Mouse (Mus musculus): ENCODE results near the gene Plet1. TPM values are rescaled to one million over a fixed set of nuclear protein-coding genes. Genes with fewer than 3 reads are reported as not detected.

Plet1 gene
- total and polyA plus RNA-seq, 3 experiments, result 0.08 to 0.19 TPM; not detected in 1

GRCm38 (mm10) chr9:50554241-50555093, 60.1 kb downstream of the Plet1 start, which contains the start of gene Il18:
Gene Il18 (plus strand): TSS chr9:50554827.
- no peaks in the 10 kb centered on the region for H3K36me3 ChIP-seq (replicated peaks in 1 of 2; ENCODE audit: control insufficient read depth in 1 of 2, insufficient read depth in 1 of 2, low read length in 1 of 2)
- peak within 1 kb of the TSS; percentile 94 for H3K4me2 ChIP-seq (ENCODE audit: insufficient read depth, low read depth, poor library complexity, severe bottlenecking)
- peak within 1 kb of the TSS; percentile 54 for H3K27ac ChIP-seq (ENCODE audit: insufficient read depth, low read depth)
- peak; percentile 87 for DNase-seq (ENCODE audit: extremely low read depth)
- in situ Hi-C loops (cut with MboI; ENCODE audit: low pct_ligation_motif_present, low pct_unique_long_range_greater_than_20kb, low sequenced_read_pairs), result no loop called here
- peak within 1 kb of the TSS in 2 of 3 experiments; percentile 10 to 30 for H3K4me3 ChIP-seq (replicated peaks in 1 of 3; ENCODE audit: low read depth in 2 of 3, low read length in 2 of 3, poor library complexity in 1 of 3)
- dilution Hi-C loops (cut with MboI; ENCODE audit: extremely low pct_ligation_motif_present, extremely low pct_unique_long_range_greater_than_20kb, low sequenced_read_pairs), result no loop called here
- TF ChIP-seq MXI1 (IDR thresholded peaks at IDR 0.05; ENCODE audit: low read depth, low read length) (no peak), NRF1 (IDR thresholded peaks at IDR 0.05; ENCODE audit: low read depth, low read length) (no peak), CHD1 (IDR thresholded peaks at IDR 0.05; ENCODE audit: low read depth, low read length) (no peak), ELF1 (IDR thresholded peaks at IDR 0.05; ENCODE audit: low read depth, low read length) (no peak), ZNF384 (IDR thresholded peaks at IDR 0.05; ENCODE audit: low read depth, low read length) (no peak), CTCF (conservative IDR thresholded peaks at IDR 0.05 in 1 of 2, IDR thresholded peaks at IDR 0.05 in 1 of 2; ENCODE audit: low read depth in 2 of 2, low read length in 2 of 2) (no peak), JUN (IDR thresholded peaks at IDR 0.05; ENCODE audit: insufficient read depth, low read depth, low read length) (no peak), HCFC1 (IDR thresholded peaks at IDR 0.05; ENCODE audit: low read depth, low read length) (no peak; the same call in 1 of the 2 replicates), MAX (IDR thresholded peaks at IDR 0.05; ENCODE audit: low read length) (no peak), EP300 (IDR thresholded peaks at IDR 0.05; ENCODE audit: low read length) (peak; percentile 55), SIN3A (IDR thresholded peaks at IDR 0.05; ENCODE audit: low read length) (no peak), POLR2AphosphoS2 (IDR thresholded peaks at IDR 0.05; ENCODE audit: low read depth, low read length) (no peak), USF1 (IDR thresholded peaks at IDR 0.05; ENCODE audit: low read depth, low read length) (no peak), TCF12 (IDR thresholded peaks at IDR 0.05; ENCODE audit: low read depth, low read length) (no peak), SMC3 (IDR thresholded peaks at IDR 0.05; ENCODE audit: low read depth, low read length) (no peak), RAD21 (IDR thresholded peaks at IDR 0.05; ENCODE audit: low read depth, low read length) (no peak; the same call in none of the 2 replicates), MAFK (IDR thresholded peaks at IDR 0.05; ENCODE audit: insufficient replicate concordance, low read length) (peak; percentile 39; the same call in 1 of the 2 replicates), MEF2A (IDR thresholded peaks at IDR 0.05; ENCODE audit: borderline replicate concordance, low read depth, low read length) (peak; percentile 76), JUND (conservative IDR thresholded peaks at IDR 0.05; ENCODE audit: low read depth, low read length) (no peak), ZC3H11A (IDR thresholded peaks at IDR 0.05; ENCODE audit: low read depth, low read length) (no peak), MYC (IDR thresholded peaks at IDR 0.05; ENCODE audit: low read depth, low read length) (no peak), IRF4 (IDR thresholded peaks at IDR 0.05; ENCODE audit: low read depth, low read length) (peak; percentile 68; the same call in 1 of the 2 replicates), UBTF (IDR thresholded peaks at IDR 0.05; ENCODE audit: low read depth, low read length) (no peak), ETS1 (conservative IDR thresholded peaks at IDR 0.05; ENCODE audit: low read depth, low read length) (peak; percentile 79), ZMIZ1 (IDR thresholded peaks at IDR 0.05; ENCODE audit: low read depth, low read length) (no peak), TBP (conservative IDR thresholded peaks at IDR 0.05; ENCODE audit: low read depth, low read length) (no peak), KAT2A (IDR thresholded peaks at IDR 0.05; ENCODE audit: insufficient replicate concordance, low read length) (no peak), E2F4 (IDR thresholded peaks at IDR 0.05; ENCODE audit: insufficient replicate concordance, low read depth, low read length) (no peak), GABPA (IDR thresholded peaks at IDR 0.05; ENCODE audit: insufficient replicate concordance, low read depth, low read length) (no peak), USF2 (conservative IDR thresholded peaks at IDR 0.05; ENCODE audit: low read depth, low read length) (no peak), MAZ (IDR thresholded peaks at IDR 0.05; ENCODE audit: low read depth, low read length) (no peak), BHLHE40 (IDR thresholded peaks at IDR 0.05; ENCODE audit: low read depth, low read length) (peak; percentile 67), POLR2A (IDR thresholded peaks at IDR 0.05; ENCODE audit: low read depth, low read length) (no peak; the same call in 1 of the 2 replicates), CHD2 (IDR thresholded peaks at IDR 0.05; ENCODE audit: low read length) (no peak), ZKSCAN1 (IDR thresholded peaks at IDR 0.05; ENCODE audit: borderline replicate concordance, low read depth, low read length) (no peak), NELFE (IDR thresholded peaks at IDR 0.05; ENCODE audit: low read depth, low read length) (no peak), RCOR1 (conservative IDR thresholded peaks at IDR 0.05; ENCODE audit: low read depth, low read length) (no peak), PAX5 (IDR thresholded peaks at IDR 0.05; ENCODE audit: low read length) (no peak)
- peaks cover 3% of the 10 kb centered on the region for H3K27me3 ChIP-seq (replicated peaks)
- peak within 1 kb of the TSS; percentile 39; the same call in 1 of the 2 replicates for H3K9ac ChIP-seq (ENCODE audit: insufficient read depth, low read depth)
- H3K9me3 ChIP-seq (replicated peaks; ENCODE audit: low read length), result no peaks in the 10 kb centered on the region
- H3K4me1 ChIP-seq (ENCODE audit: control insufficient read depth in 1 of 2, insufficient read depth in 2 of 2), result peaks cover 20 to 39% of the 10 kb centered on the region in 2 experiments
- H3K79me2 ChIP-seq (replicated peaks; ENCODE audit: control insufficient read depth, extremely low read depth, insufficient read depth, poor library complexity, severe bottlenecking), result 0 out of 2 replicates have a peak, but pooled peaks cover 2% of the 10 kb centered on the region

Data from CH12.LX (cell line).